In the genomic region with DNA sequence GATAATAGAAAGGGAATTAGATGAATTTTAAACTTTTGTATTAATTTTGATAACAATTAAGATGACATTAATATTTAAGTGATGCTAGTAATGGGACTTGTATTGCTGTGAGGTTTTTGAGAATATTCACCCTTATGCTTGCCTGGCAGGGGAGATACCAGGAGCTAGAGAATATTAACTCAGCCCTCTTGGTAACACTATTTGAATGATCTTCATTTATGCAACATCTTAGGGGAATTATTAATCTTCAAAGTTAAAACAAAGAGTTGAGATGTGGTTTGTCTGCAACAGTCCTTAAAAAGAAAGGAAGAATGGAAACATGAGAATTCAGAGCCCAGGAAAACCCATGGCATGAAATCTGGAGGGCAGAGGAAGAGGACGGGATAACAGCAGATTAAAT, we compare ENCODE assay signal across 51 mouse cellular contexts. TPM values are rescaled to one million over a fixed set of nuclear protein-coding genes. Genes with fewer than 3 reads are reported as not detected.
"Had no signal": no experiment of that assay in that cellular context is flagged by ENCODE, and none has a peak within 500 bp of the region (broad histone marks: within the 10 kb centered on the region; RNA-seq: fewer than 3 reads in every experiment).

No protein-coding gene starts in this region.

- DNase-seq: heart, adult 2 months; heart, postnatal 10 days; heart, postnatal 14 days; heart, postnatal 36 days; heart, postnatal 4 days; kidney, adult 11 months; kidney, adult 18-20 months; kidney, adult 8-10 months; kidney, postnatal 10 days; kidney, postnatal 25 days; kidney, postnatal 36 days; kidney, postnatal 4 days; layer of hippocampus, adult 9-11 months; layer of hippocampus, postnatal 36 days had no signal

- H3K9me3 ChIP-seq: heart, embryonic 10.5 days; heart, embryonic 12.5 days; heart, embryonic 13.5 days; heart, embryonic 15.5 days; hindbrain, embryonic 10.5 days; hindbrain, embryonic 12.5 days; hindbrain, embryonic 13.5 days; hindbrain, embryonic 15.5 days; intestine, embryonic 15.5 days; kidney, embryonic 15.5 days had no signal

- H3K4me2 ChIP-seq: heart, embryonic 11.5 days; heart, embryonic 12.5 days; heart, embryonic 13.5 days; heart, embryonic 15.5 days; hindbrain, embryonic 12.5 days; hindbrain, embryonic 13.5 days; hindbrain, embryonic 14.5 days; hindbrain, embryonic 15.5 days; intestine, embryonic 15.5 days; kidney, embryonic 15.5 days had no signal

- H3K4me1 ChIP-seq: heart, embryonic 10.5 days; heart, embryonic 12.5 days; heart, embryonic 13.5 days; heart, embryonic 15.5 days; hindbrain, embryonic 10.5 days; hindbrain, embryonic 12.5 days; hindbrain, embryonic 13.5 days; hindbrain, embryonic 15.5 days; intestine, embryonic 15.5 days; kidney, embryonic 15.5 days had no signal

- H3K36me3 ChIP-seq: heart, embryonic 10.5 days; heart, embryonic 12.5 days; heart, embryonic 13.5 days; heart, embryonic 15.5 days; hindbrain, embryonic 10.5 days; hindbrain, embryonic 12.5 days; hindbrain, embryonic 13.5 days; hindbrain, embryonic 15.5 days; intestine, embryonic 15.5 days; kidney, embryonic 15.5 days had no signal

- H3K9ac ChIP-seq: heart, embryonic 12.5 days; heart, embryonic 13.5 days; heart, embryonic 15.5 days; hindbrain, embryonic 12.5 days; hindbrain, embryonic 13.5 days; hindbrain, embryonic 14.5 days; hindbrain, embryonic 15.5 days; intestine, embryonic 15.5 days; kidney, embryonic 15.5 days had no signal

- ATAC-seq: hindbrain, embryonic 16.5 days; hindbrain, postnatal 0 days; inflammation-experienced regulatory T-cells, adult 6 months; intestine, embryonic 15.5 days; intestine, embryonic 16.5 days; intestine, postnatal 0 days had no signal

- H3K27me3 ChIP-seq: heart, embryonic 15.5 days; hindbrain, embryonic 12.5 days; hindbrain, embryonic 15.5 days; intestine, embryonic 15.5 days; kidney, embryonic 15.5 days had no signal

- H3K27ac ChIP-seq: heart, adult 2 months; heart, embryonic 10.5 days; heart, embryonic 13.5 days; heart, embryonic 15.5 days; hindbrain, embryonic 10.5 days; hindbrain, embryonic 12.5 days; hindbrain, embryonic 13.5 days; hindbrain, embryonic 14.5 days; hindbrain, embryonic 15.5 days; hindbrain, postnatal 0 days; intestine, embryonic 15.5 days; kidney, embryonic 15.5 days; kidney, postnatal 0 days; layer of hippocampus, adult 2 months; left cerebral cortex, adult 2 months had no signal

- H3K4me3 ChIP-seq: heart, adult 2 months; heart, embryonic 10.5 days; heart, embryonic 12.5 days; heart, embryonic 13.5 days; heart, embryonic 15.5 days; hindbrain, embryonic 10.5 days; hindbrain, embryonic 12.5 days; hindbrain, embryonic 13.5 days; hindbrain, embryonic 15.5 days; intestine, embryonic 15.5 days; kidney, embryonic 15.5 days; layer of hippocampus, adult 2 months; left cerebral cortex, adult 2 months had no signal

RNA-seq across cellular contexts. Expression of a gene that starts 8.1 kb away (rescaled TPM):
- total RNA-seq: heart, adult 2 months; heart, adult 8-10 months; heart, postnatal 10 days; heart, postnatal 14 days; heart, postnatal 25 days; heart, postnatal 36 days; heart, postnatal 4 days; hematopoietic stem cell, adult 5-6 weeks; hindbrain, postnatal 0 days; layer of hippocampus, adult 18-20 months; layer of hippocampus, adult 2 months; layer of hippocampus, adult 8-10 months; layer of hippocampus, postnatal 10 days; layer of hippocampus, postnatal 14 days; layer of hippocampus, postnatal 25 days; layer of hippocampus, postnatal 36 days; left cerebral cortex, adult 18-20 months; left cerebral cortex, adult 2 months; left cerebral cortex, adult 8-10 months had no signal
- polyA plus RNA-seq: heart, adult 2 months; heart, embryonic 10.5 days; heart, embryonic 11.5 days; heart, embryonic 12.5 days; heart, embryonic 13.5 days; heart, embryonic 14.5 days; heart, embryonic 15.5 days; heart, embryonic 16.5 days; heart, postnatal 0 days; hindbrain, embryonic 10.5 days; hindbrain, embryonic 11.5 days; hindbrain, embryonic 12.5 days; hindbrain, embryonic 13.5 days; hindbrain, embryonic 14.5 days; hindbrain, embryonic 15.5 days; hindbrain, embryonic 16.5 days; hindbrain, postnatal 0 days; inflammation-experienced regulatory T-cells, adult 6 months; intestine, embryonic 14.5 days; intestine, embryonic 15.5 days; intestine, embryonic 16.5 days; intestine, postnatal 0 days; kidney, embryonic 14.5 days; kidney, embryonic 15.5 days; kidney, postnatal 0 days; large intestine, adult 2 months had no signal

RNA-seq across cellular contexts. Expression of a gene that starts 15.6 kb away (rescaled TPM):
- total RNA-seq: heart, adult 2 months; heart, adult 8-10 months; heart, postnatal 10 days; heart, postnatal 14 days; heart, postnatal 25 days; heart, postnatal 36 days; heart, postnatal 4 days; hematopoietic stem cell, adult 5-6 weeks; hindbrain, postnatal 0 days; layer of hippocampus, adult 18-20 months; layer of hippocampus, adult 2 months; layer of hippocampus, adult 8-10 months; layer of hippocampus, postnatal 10 days; layer of hippocampus, postnatal 14 days; layer of hippocampus, postnatal 25 days; layer of hippocampus, postnatal 36 days; left cerebral cortex, adult 18-20 months; left cerebral cortex, adult 2 months; left cerebral cortex, adult 8-10 months had no signal
- polyA plus RNA-seq: heart, adult 2 months; heart, embryonic 10.5 days; heart, embryonic 11.5 days; heart, embryonic 12.5 days; heart, embryonic 13.5 days; heart, embryonic 14.5 days; heart, embryonic 15.5 days; heart, embryonic 16.5 days; heart, postnatal 0 days; hindbrain, embryonic 10.5 days; hindbrain, embryonic 11.5 days; hindbrain, embryonic 12.5 days; hindbrain, embryonic 13.5 days; hindbrain, embryonic 14.5 days; hindbrain, embryonic 15.5 days; hindbrain, embryonic 16.5 days; hindbrain, postnatal 0 days; inflammation-experienced regulatory T-cells, adult 6 months; intestine, embryonic 14.5 days; intestine, embryonic 15.5 days; intestine, embryonic 16.5 days; intestine, postnatal 0 days; kidney, embryonic 14.5 days; kidney, embryonic 15.5 days; kidney, postnatal 0 days; large intestine, adult 2 months had no signal

RNA-seq across cellular contexts. Expression of a gene that starts 22.3 kb away (rescaled TPM):
- total RNA-seq: hematopoietic stem cell, adult 5-6 weeks had no signal
- polyA plus RNA-seq: inflammation-experienced regulatory T-cells, adult 6 months had no signal

RNA-seq across cellular contexts. Expression of a gene that starts 22.6 kb away (rescaled TPM):
- total RNA-seq: heart, adult 2 months; heart, adult 8-10 months; heart, postnatal 10 days; heart, postnatal 14 days; heart, postnatal 25 days; heart, postnatal 36 days; heart, postnatal 4 days; hematopoietic stem cell, adult 5-6 weeks; hindbrain, postnatal 0 days; layer of hippocampus, adult 18-20 months; layer of hippocampus, adult 2 months; layer of hippocampus, adult 8-10 months; layer of hippocampus, postnatal 10 days; layer of hippocampus, postnatal 14 days; layer of hippocampus, postnatal 25 days; layer of hippocampus, postnatal 36 days; left cerebral cortex, adult 18-20 months; left cerebral cortex, adult 2 months; left cerebral cortex, adult 8-10 months had no signal
- polyA plus RNA-seq: heart, adult 2 months; heart, embryonic 10.5 days; heart, embryonic 11.5 days; heart, embryonic 12.5 days; heart, embryonic 13.5 days; heart, embryonic 14.5 days; heart, embryonic 15.5 days; heart, embryonic 16.5 days; heart, postnatal 0 days; hindbrain, embryonic 10.5 days; hindbrain, embryonic 11.5 days; hindbrain, embryonic 12.5 days; hindbrain, embryonic 13.5 days; hindbrain, embryonic 14.5 days; hindbrain, embryonic 15.5 days; hindbrain, embryonic 16.5 days; hindbrain, postnatal 0 days; inflammation-experienced regulatory T-cells, adult 6 months; intestine, embryonic 14.5 days; intestine, embryonic 15.5 days; intestine, embryonic 16.5 days; intestine, postnatal 0 days; kidney, embryonic 14.5 days; kidney, embryonic 15.5 days; kidney, postnatal 0 days; large intestine, adult 2 months had no signal
